Mouse (Mus musculus): ENCODE results near the gene Wdpcp. TPM values are rescaled to one million over a fixed set of nuclear protein-coding genes. Genes with fewer than 3 reads are reported as not detected.

Wdpcp gene
- polyA plus RNA-seq, 1 experiment: 8.6 TPM

DNA sequence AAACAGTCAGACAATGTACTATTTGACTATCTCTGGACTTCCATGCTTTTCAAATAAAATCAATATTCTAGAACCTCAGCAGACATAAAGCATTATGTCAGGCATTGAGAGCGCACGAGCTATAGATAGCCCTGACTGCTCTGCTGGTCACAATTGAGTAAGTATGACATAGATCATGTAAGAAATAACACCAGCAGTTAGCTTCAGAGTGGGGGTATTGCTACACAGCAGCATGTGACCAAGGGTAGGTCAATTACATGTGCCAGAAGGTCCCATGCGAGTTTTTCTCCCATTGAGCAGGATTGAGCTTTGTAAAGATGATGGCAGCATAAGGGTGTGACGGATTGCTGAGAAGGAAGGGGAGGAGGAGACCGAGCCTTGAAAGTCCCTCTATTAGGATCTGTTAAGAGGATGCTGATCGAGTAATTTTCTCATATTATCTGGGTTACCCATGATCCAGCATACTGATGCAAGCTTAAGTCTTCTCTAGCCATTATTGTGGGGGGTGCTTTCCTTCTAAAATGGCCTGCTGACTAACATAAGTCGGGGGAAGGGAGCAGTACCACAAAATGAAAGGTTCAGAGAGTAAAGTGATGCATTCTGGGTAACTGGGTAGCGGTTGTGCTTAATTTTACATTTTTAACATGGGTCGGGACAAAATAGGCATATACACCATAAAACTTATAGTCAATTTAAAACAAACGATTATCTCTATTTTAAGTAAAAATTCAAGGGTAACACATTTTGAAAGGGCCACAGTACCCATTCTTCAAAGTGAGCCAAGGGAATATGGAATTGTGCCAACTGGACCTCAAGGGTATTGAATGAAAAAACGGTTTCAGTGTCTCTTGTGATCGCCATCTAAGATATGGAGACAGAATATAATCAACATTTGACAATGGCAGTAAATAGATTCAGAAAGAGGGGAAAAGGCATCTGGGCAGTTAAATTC lies 21.5 kb upstream of the Wdpcp start:
- DNase-seq (ENCODE audit: low read depth): peak; percentile 18

DNA sequence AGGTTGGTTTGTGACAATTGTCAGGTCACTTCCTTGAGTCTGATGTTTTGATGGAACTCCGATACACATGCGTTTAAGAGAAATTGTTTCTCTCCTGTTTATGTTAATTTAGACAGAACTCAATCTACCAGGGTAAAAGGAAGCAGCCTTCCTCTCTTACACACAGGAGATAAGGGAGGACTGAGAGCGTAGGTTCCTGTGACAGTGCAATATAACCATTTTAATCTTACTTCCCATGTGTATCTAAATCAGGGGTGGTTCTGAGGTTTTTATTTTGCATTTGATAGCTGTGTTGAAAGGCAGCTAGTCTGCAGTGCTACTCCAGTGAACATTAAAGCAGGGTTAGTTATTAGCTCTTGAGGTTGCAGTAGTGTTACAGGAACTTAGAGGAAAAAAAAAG lies 20.0 kb upstream of the Wdpcp start:
- DNase-seq (ENCODE audit: low read depth): no peak
- no peak for TF ChIP-seq CTCF (IDR thresholded peaks at IDR 0.05; ENCODE audit: borderline replicate concordance, extremely low read depth, insufficient read depth, insufficient read length)
- no peak for TF ChIP-seq POLR2A (IDR thresholded peaks at IDR 0.05; ENCODE audit: borderline replicate concordance, extremely low read depth, insufficient read depth, insufficient read length, poor library complexity, severe bottlenecking)

More for the DNA sequence above, 21.5 kb upstream of the Wdpcp start:
- TF ChIP-seq POLR2A (IDR thresholded peaks at IDR 0.05; ENCODE audit: borderline replicate concordance, extremely low read depth, insufficient read depth, insufficient read length, poor library complexity, severe bottlenecking): no peak
- TF ChIP-seq CTCF (IDR thresholded peaks at IDR 0.05; ENCODE audit: borderline replicate concordance, extremely low read depth, insufficient read depth, insufficient read length): no peak

DNA sequence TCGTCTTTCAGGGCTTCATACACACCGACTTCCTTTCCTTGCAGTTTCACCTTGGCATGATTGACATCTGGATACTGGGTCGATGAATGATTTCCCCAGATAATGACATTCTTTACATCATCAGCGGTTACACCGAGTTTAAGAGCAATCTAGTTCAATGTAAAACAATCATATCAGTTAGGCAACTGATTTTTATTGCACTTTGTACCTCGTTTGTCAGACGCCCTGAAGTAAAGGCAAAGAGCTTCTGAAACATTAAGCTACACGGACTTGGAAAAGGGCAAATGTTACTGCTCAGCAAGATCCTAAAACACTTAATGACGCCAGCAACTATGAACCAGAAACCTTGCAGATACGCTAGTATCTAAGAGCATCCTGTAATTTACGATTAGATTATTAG lies 12.3 kb upstream of the Wdpcp start:
- TF ChIP-seq POLR2A (IDR thresholded peaks at IDR 0.05; ENCODE audit: borderline replicate concordance, extremely low read depth, insufficient read depth, insufficient read length, poor library complexity, severe bottlenecking) (no peak), CTCF (IDR thresholded peaks at IDR 0.05; ENCODE audit: borderline replicate concordance, extremely low read depth, insufficient read depth, insufficient read length) (no peak)
- DNase-seq (ENCODE audit: low read depth): no peak

DNA sequence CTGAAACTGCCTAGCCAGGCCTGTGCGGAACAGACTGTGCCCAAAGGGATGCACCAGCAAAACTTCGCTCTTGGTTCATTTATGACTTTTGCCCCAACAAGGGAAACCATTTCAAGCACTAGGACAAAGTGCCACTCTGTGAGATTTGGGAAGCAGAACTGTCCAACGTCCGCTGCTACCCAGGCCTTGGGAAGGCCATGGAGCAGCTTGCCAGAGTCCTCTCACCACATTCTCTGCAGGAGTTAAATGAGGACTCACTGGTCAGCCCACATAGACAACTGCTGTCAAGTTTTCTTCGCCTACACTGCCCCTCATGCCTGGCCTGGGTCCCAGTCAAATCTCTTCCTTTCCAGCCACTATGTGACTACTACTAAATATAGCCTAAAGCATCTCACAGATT lies 10.7 kb upstream of the Wdpcp start:
- DNase-seq (ENCODE audit: low read depth): no peak

DNA sequence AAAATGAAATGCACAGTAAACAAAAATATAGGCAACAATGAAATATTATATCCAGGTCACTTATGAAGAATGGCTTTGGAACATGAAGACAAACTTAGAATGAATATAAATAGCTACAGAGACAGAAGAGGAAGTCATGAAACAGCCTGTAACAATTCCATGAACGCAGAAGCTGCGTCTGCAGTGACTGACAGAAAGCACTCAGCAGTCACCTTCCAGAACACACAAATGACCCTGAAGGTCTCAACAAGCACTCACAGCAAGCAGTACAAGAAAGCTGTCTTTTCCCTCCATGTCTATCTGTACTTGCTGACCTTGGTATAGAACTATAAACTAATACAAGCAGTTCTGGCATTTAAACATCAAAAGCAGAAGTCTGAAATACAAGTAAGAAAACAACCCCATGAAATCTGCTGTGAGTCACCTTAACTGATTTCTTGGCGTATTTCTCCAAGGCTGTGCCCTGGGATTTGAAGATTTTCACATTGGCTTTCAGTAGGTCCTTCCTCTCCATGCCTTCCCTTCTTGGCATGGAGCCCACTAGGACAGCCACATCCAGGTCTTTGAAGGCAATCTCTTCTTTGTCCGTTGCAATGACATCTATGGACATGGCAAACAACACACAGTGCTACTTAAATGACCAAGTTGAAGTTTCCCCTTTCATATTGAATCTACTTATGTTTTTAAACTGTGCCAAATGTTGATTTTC lies 8.3 kb upstream of the Wdpcp start:
- no peak for DNase-seq (ENCODE audit: low read depth)
- no peak for TF ChIP-seq CTCF (IDR thresholded peaks at IDR 0.05; ENCODE audit: borderline replicate concordance, extremely low read depth, insufficient read depth, insufficient read length)
- TF ChIP-seq POLR2A (IDR thresholded peaks at IDR 0.05; ENCODE audit: borderline replicate concordance, extremely low read depth, insufficient read depth, insufficient read length, poor library complexity, severe bottlenecking): no peak

More for the DNA sequence above, 10.7 kb upstream of the Wdpcp start:
- TF ChIP-seq POLR2A (IDR thresholded peaks at IDR 0.05; ENCODE audit: borderline replicate concordance, extremely low read depth, insufficient read depth, insufficient read length, poor library complexity, severe bottlenecking): no peak
- no peak for TF ChIP-seq CTCF (IDR thresholded peaks at IDR 0.05; ENCODE audit: borderline replicate concordance, extremely low read depth, insufficient read depth, insufficient read length)

DNA sequence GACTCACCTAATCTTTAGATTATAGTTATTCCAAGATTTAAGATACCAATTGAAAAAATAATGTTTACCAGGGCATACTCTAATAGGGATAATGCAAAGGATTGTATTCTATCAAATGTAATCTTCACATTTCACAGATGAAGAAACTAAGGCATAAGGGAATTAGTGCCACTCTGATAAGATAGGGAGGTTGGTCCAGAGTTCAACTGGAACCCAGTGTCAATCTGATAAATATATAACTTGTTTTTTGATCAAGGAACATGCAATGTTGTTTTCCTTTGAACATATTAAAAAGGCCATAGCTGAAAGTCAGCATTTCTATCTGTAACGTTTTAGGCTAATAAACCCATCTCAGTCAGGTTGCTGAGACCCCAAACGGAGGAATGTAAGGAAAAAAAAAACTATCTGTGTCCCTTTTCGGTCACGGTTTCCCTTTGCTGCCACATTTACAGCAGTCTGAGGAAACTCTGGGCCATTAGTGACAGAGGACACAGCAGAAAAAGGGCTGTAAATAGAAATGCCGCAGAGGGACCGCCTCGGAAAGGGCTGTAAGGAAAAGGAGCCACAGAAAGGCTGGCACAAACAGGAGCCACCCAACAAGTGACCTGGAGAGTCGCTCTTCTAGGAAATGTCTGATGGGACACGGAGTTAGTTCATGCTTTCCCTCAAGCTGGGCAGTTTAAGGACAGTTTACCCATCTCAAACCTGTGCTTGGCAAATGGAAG lies 7.2 kb upstream of the Wdpcp start:
- DNase-seq (ENCODE audit: low read depth): no peak
- TF ChIP-seq POLR2A (IDR thresholded peaks at IDR 0.05; ENCODE audit: borderline replicate concordance, extremely low read depth, insufficient read depth, insufficient read length, poor library complexity, severe bottlenecking) (no peak), CTCF (IDR thresholded peaks at IDR 0.05; ENCODE audit: borderline replicate concordance, extremely low read depth, insufficient read depth, insufficient read length) (no peak)

DNA sequence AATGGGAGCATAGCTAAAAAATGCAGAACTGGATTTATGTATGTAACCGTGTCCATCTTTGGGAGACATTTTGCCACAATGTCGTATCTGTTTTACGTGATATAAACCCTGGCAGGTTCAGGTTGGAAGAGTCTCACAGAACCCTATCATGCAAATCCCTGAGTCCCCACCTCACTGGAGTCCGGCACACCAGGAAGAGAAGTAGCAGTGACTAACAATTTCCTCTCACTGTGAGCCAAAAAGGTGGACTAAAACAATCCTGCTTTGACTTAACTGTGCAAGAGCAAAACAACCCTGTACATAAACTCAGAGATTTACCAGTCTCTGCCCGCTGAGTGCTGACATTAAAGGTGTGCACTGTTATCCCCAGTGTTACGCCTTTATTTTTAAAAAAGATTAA lies 5.1 kb upstream of the Wdpcp start:
- no peak for DNase-seq (ENCODE audit: low read depth)
- no peak for TF ChIP-seq CTCF (IDR thresholded peaks at IDR 0.05; ENCODE audit: borderline replicate concordance, extremely low read depth, insufficient read depth, insufficient read length)
- TF ChIP-seq POLR2A (IDR thresholded peaks at IDR 0.05; ENCODE audit: borderline replicate concordance, extremely low read depth, insufficient read depth, insufficient read length, poor library complexity, severe bottlenecking): no peak

DNA sequence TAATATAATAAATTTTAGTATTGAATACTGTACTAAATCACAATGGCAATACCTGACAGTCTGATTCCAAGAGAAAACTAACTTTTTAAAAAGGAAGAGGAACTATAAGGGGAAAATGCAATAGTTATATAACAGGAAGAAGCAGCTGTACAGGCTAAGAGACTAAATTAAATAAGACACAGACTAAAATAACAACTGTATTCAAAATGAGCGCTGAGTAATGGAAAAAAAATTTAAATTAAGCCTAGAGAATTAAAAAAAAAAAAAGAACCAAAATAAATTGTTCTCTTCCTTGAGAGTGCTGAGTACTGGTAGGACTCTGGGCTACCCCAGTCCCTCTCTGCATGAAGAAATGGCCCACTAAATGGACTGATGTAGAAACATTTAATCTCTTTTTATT lies 4.3 kb upstream of the Wdpcp start:
- no peak for TF ChIP-seq POLR2A (IDR thresholded peaks at IDR 0.05; ENCODE audit: borderline replicate concordance, extremely low read depth, insufficient read depth, insufficient read length, poor library complexity, severe bottlenecking)
- no peak for TF ChIP-seq CTCF (IDR thresholded peaks at IDR 0.05; ENCODE audit: borderline replicate concordance, extremely low read depth, insufficient read depth, insufficient read length)
- DNase-seq (ENCODE audit: low read depth): no peak

DNA sequence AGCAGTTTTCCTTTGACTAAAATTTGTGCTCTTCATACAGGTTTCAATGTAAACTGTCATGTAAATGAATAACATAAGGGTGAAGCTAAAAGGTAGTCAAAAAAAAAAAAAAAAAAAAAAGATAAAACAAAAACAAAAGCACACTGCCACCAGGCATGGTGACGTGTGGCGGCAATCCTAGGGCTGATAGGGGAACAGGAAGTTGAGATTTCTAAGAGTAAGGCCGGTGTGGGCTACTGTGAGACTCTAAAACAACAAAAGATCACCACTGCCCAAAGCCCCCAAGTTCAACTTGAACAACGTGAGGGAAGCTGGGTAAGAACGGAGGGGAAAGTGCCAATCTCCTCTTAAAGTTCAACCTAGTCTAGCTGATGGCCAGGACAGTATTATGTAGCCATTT lies 3.0 kb upstream of the Wdpcp start:
- DNase-seq (ENCODE audit: low read depth): no peak
- TF ChIP-seq POLR2A (IDR thresholded peaks at IDR 0.05; ENCODE audit: borderline replicate concordance, extremely low read depth, insufficient read depth, insufficient read length, poor library complexity, severe bottlenecking) (no peak), CTCF (IDR thresholded peaks at IDR 0.05; ENCODE audit: borderline replicate concordance, extremely low read depth, insufficient read depth, insufficient read length) (no peak)

DNA sequence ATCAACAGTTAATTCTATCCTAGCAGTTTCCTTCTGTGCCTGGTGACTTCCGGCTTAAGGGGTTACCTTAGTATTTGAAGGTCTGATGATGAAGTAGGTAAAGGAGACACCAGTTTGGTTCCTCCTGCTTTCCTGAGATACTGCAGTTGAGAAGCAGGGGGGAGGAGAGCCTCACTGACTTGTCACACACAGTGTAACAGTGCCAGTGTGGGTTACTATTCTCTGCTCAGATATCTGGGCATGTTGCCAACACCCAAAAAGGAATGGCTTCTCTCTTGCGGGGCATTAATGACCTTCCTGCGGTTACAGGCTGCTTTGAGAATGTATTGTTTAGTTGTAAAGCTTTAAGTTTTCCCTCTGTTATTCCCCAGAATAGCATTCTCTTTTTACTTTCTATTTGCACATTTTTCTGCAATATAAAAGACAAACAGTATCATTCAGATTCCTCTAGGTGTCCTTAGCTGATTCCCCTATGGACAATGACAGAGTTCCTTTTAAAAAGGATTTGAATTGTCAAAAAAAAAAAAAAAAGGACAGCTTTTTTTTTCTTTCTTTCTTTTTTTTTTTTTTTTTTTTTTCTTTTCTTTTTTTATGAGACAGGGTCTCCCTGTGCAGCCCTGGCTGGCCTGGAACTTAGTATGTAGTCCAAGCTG lies 2.5 kb upstream of the Wdpcp start:
- DNase-seq (ENCODE audit: low read depth): peak; percentile 89
- TF ChIP-seq CTCF (IDR thresholded peaks at IDR 0.05; ENCODE audit: borderline replicate concordance, extremely low read depth, insufficient read depth, insufficient read length) (no peak), POLR2A (IDR thresholded peaks at IDR 0.05; ENCODE audit: borderline replicate concordance, extremely low read depth, insufficient read depth, insufficient read length, poor library complexity, severe bottlenecking) (no peak)
